Mouse (Mus musculus): ENCODE measurements around the gene A4galt.

Gene A4galt

GRCm38 (mm10) chr15:83226066-83226834 lies 25.3 kb downstream of the A4galt start:
- no peak for DNase-seq (ENCODE audit: low spot score)

- DNase-seq (ENCODE audit: low spot score), result no peak
These were observed 27.3 kb downstream of the A4galt start for GRCm38 (mm10) chr15:83224136-83224766.

GRCm38 (mm10) chr15:83223208-83223962 lies 28.2 kb downstream of the A4galt start:
- peak; percentile 56 for DNase-seq (ENCODE audit: low spot score)

- DNase-seq (ENCODE audit: low spot score), result no peak
These were observed 29.9 kb downstream of the A4galt start for GRCm38 (mm10) chr15:83221721-83222120.

- no peak for DNase-seq (ENCODE audit: low spot score)
These were observed 31.1 kb downstream of the A4galt start for GRCm38 (mm10) chr15:83220368-83221013.

- DNase-seq (ENCODE audit: low spot score), result no peak
These were observed 36.0 kb downstream of the A4galt start for GRCm38 (mm10) chr15:83215322-83216216.

GRCm38 (mm10) chr15:83210229-83210628 lies 41.3 kb downstream of the A4galt start:
- DNase-seq (ENCODE audit: low spot score), result no peak

- no peak for DNase-seq (ENCODE audit: low spot score)
These were observed 41.9 kb downstream of the A4galt start for GRCm38 (mm10) chr15:83209719-83210118.

GRCm38 (mm10) chr15:83209092-83209695 lies 42.4 kb downstream of the A4galt start:
- DNase-seq (ENCODE audit: low spot score), result no peak

- DNase-seq (ENCODE audit: low spot score), result no peak
These were observed 46.7 kb downstream of the A4galt start for GRCm38 (mm10) chr15:83204731-83205451.

GRCm38 (mm10) chr15:83202412-83202811 lies 49.2 kb downstream of the A4galt start:
- no peak for DNase-seq (ENCODE audit: low spot score)

GRCm38 (mm10) chr15:83193413-83193812 lies 58.2 kb downstream of the A4galt start:
- no peak for DNase-seq (ENCODE audit: low spot score)

- no peak for DNase-seq (ENCODE audit: low spot score)
These were observed 69.2 kb downstream of the A4galt start for GRCm38 (mm10) chr15:83182351-83182750.

- DNase-seq (ENCODE audit: low spot score), result no peak
These were observed 69.7 kb downstream of the A4galt start for GRCm38 (mm10) chr15:83181800-83182330.

- DNase-seq (ENCODE audit: low spot score), result no peak
These were observed 71.6 kb downstream of the A4galt start for GRCm38 (mm10) chr15:83180004-83180403.

All from ovary, postnatal 10 days (tissue).